Mouse (Mus musculus): ENCODE measurements at regions not wholly inside any gene's neighbourhood (a gene's known extent, or its start where the extent isn't known, plus 50 kb on each side); places are given as distances from the start of the nearest gene placed in this dataset.

- peak; percentile 38 for DNase-seq (ENCODE audit: low read depth, low spot score)
These were observed 52.7 kb upstream of the Trpc4 start for GRCm38 (mm10) chr3:54103098-54103497.

GRCm38 (mm10) chr3:54083634-54084033, 72.2 kb upstream of the Trpc4 start:
- DNase-seq (ENCODE audit: low read depth, low spot score), result no peak

GRCm38 (mm10) chr3:54076461-54076860, 79.4 kb upstream of the Trpc4 start:
- no peak for DNase-seq (ENCODE audit: low read depth, low spot score)

GRCm38 (mm10) chr3:54060653-54061052, 95.2 kb upstream of the Trpc4 start:
- no peak for DNase-seq (ENCODE audit: low read depth, low spot score)

GRCm38 (mm10) chr3:54054376-54054775, 101.5 kb upstream of the Trpc4 start:
- DNase-seq (ENCODE audit: low read depth, low spot score), result no peak

GRCm38 (mm10) chr3:54049370-54049769, 106.5 kb upstream of the Trpc4 start:
- peak; percentile 40 for DNase-seq (ENCODE audit: low read depth, low spot score)

GRCm38 (mm10) chr3:54048091-54048670, 107.7 kb upstream of the Trpc4 start:
- no peak for DNase-seq (ENCODE audit: low read depth, low spot score)

- no peak for DNase-seq (ENCODE audit: low read depth, low spot score)
These were observed 128.5 kb upstream of the Trpc4 start for GRCm38 (mm10) chr3:54027365-54027764.

- no peak for DNase-seq (ENCODE audit: low read depth, low spot score)
These were observed 135.6 kb upstream of the Trpc4 start for GRCm38 (mm10) chr3:54020196-54020595.

- DNase-seq (ENCODE audit: low read depth, low spot score), result no peak
These were observed 137.7 kb upstream of the Trpc4 start for GRCm38 (mm10) chr3:54017943-54018649.

- no peak for DNase-seq (ENCODE audit: low read depth, low spot score)
These were observed 139.0 kb upstream of the Trpc4 start for GRCm38 (mm10) chr3:54016877-54017276.

- no peak for DNase-seq (ENCODE audit: low read depth, low spot score)
These were observed 144.8 kb upstream of the Trpc4 start for GRCm38 (mm10) chr3:54011016-54011415.

- no peak for DNase-seq (ENCODE audit: low read depth, low spot score)
These were observed 129.4 kb upstream of the Ufm1 start for GRCm38 (mm10) chr3:53992993-53993392.

GRCm38 (mm10) chr3:53988796-53989195, 125.2 kb upstream of the Ufm1 start:
- DNase-seq (ENCODE audit: low read depth, low spot score), result peak; percentile 23

GRCm38 (mm10) chr3:53988256-53988655, 124.6 kb upstream of the Ufm1 start:
- DNase-seq (ENCODE audit: low read depth, low spot score), result no peak

GRCm38 (mm10) chr3:53987316-53987715, 123.7 kb upstream of the Ufm1 start:
- no peak for DNase-seq (ENCODE audit: low read depth, low spot score)

- no peak for DNase-seq (ENCODE audit: low read depth, low spot score)
These were observed 121.3 kb upstream of the Ufm1 start for GRCm38 (mm10) chr3:53984743-53985550.

GRCm38 (mm10) chr3:53982311-53982710, 118.7 kb upstream of the Ufm1 start:
- DNase-seq (ENCODE audit: low read depth, low spot score), result no peak

- no peak for DNase-seq (ENCODE audit: low read depth, low spot score)
These were observed 118.0 kb upstream of the Ufm1 start for GRCm38 (mm10) chr3:53981585-53981984.

GRCm38 (mm10) chr3:53977379-53978080, 113.9 kb upstream of the Ufm1 start:
- DNase-seq (ENCODE audit: low read depth, low spot score), result no peak

GRCm38 (mm10) chr3:53974905-53975551, 111.4 kb upstream of the Ufm1 start:
- peak; percentile 36 for DNase-seq (ENCODE audit: low read depth, low spot score)

All from telencephalon, adult 2 months (tissue).